Mouse (Mus musculus) midbrain, embryonic 14.5 days (tissue): ENCODE results near the gene Anapc5. TPM values are rescaled to one million over a fixed set of nuclear protein-coding genes. Genes with fewer than 3 reads are reported as not detected.

Source experiments
- polyA plus RNA-seq: library from polyadenylated mRNA; unstranded; fragments of >200 nt; fragmentation: Nextera tagmentation; extraction: Ambion mirVana; gene quantifications from 2 replicates; pipeline ENCODE4 v1.2.1, GENCODE M21; 2014

Gene Anapc5
- polyA plus RNA-seq, 1 experiment from 2014 or later: 535 TPM

Other genes with a start within 250 kb of the Anapc5 start
- 56.2 and 64.4 TPM in 2 replicates for gene Ift81, start 206.8 kb downstream of the Anapc5 start, polyA plus RNA-seq
- 3.2 and 3.9 TPM in 2 replicates for gene P2rx7, start 177.4 kb downstream of the Anapc5 start, polyA plus RNA-seq
- gene P2rx4, start 113.8 kb downstream of the Anapc5 start, polyA plus RNA-seq: 10.7 and 13.6 TPM in 2 replicates
- 46.0 and 51.7 TPM in 2 replicates for gene Camkk2, start 41.9 kb downstream of the Anapc5 start, polyA plus RNA-seq
- 41.2 and 62.7 TPM in 2 replicates for gene Rnf34, start 28.7 kb upstream of the Anapc5 start, polyA plus RNA-seq
- gene Kdm2b, start 168.5 kb upstream of the Anapc5 start, polyA plus RNA-seq: 83.3 and 99.9 TPM in 2 replicates
- 12.9 and 14.0 TPM in 2 replicates for gene Orai1, start 193.7 kb upstream of the Anapc5 start, polyA plus RNA-seq
- not detected in 2 replicates for gene Morn3, start 225.7 kb upstream of the Anapc5 start, polyA plus RNA-seq
- gene Tmem120b, start 247.1 kb upstream of the Anapc5 start, polyA plus RNA-seq: 12.7 and 13.1 TPM in 2 replicates